Mouse (Mus musculus) urinary bladder, adult 2 months (tissue): ENCODE results near the gene Spaar. TPM values are rescaled to one million over a fixed set of nuclear protein-coding genes. Genes with fewer than 3 reads are reported as not detected.
"Not testable (repeated sequence)": the region's sequence is repeated elsewhere in the genome, so short reads cannot be mapped to it uniquely, and the experiment has no call there.

ENCODE experiments used
- DNase-seq: peaks from one replicate; pipeline ENCODE4 v3.0.0; 2022; ENCODE audit warnings: low spot score
- polyA plus RNA-seq: library from polyadenylated mRNA; depleted of rRNA; stranded (reverse); fragments of >200 nt; gene quantifications from 2 replicates; pipeline ENCODE4 v1.2.3, GENCODE M21; 2012

Spaar gene
- polyA plus RNA-seq, 1 experiment = 1.6 TPM

DNA sequence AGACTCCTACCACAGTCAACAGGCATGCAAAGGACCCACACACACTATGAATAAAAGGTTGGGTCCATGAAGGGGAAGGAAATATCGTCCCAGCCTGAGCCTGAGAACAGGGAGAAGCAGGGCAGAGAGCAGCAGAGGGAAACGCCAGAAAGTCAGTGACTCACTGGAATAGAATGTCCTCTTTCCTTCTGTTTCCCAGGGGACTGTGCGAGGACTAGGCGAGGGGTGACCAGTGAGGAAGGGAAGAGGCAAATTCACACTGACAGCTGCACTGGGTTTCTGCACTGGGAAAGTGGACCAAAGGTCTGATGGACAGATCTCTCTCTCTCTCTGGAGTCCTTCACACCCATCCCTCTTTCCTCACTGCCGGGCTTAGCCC lies 1.3 kb upstream of the Spaar start:
- no peak for DNase-seq

DNA sequence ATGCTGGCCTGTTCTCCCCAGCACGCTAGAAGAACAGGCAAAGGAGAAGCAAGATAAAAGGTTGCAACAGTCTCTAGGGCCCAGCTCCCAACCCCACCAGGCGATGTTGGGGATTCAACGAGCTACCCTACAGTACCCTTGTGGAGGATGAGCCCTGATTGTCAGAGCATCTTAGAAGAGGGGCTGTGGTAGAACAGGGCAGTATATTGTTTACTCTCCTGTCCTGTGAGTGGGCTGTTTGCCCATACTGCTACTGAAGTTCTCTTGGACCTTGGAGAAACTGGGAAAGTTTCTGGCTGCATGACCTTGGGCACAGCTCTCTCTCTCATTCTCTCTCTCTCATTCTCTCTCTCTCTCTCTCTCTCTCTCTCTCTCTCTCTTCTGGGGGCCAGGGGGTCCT lies 708 bp upstream of the Spaar start:
- DNase-seq = no peak

DNA sequence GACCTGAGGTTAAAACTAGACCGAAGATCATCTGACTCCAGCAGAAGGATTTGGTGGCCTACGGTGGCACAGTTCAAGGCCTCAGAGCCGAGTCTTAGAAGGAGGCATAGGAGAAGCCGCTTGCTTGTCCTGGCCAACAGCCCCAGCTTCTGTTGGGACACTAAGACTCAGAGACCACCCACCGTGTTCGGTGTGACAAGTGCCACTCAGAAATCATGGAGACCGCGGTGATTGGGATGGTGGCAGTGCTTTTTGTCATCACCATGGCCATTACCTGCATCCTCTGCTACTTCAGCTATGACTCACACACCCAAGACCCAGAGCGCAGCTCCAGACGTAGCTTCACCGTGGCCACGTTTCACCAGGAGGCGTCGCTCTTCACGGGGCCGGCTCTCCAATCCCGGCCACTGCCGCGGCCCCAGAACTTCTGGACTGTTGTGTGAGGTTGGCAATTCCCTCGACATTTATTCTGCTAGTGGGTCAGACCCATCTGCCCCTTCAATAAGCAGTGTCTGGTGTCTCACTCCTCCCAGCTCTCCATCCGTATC lies 990 bp downstream of the Spaar start:
- DNase-seq = no peak

DNA sequence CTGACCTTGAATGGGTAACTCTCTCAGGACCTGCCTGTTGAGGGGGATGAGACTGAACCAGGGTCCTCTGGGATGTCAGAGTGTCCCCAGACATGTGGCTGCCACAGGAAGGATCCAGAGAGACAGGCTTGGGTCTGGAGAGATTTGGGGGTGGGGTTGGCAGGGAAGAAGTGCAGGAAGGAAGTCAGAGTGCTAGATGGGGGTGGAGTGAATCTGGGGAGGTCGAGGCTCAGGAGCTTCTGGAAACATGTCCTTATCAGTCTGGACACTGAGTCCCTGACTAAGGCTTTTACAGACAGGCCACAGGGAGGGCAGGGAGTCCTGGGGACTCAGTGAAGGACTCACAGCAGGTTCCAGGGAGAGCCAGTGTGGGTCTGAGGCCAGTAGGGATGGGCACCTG lies 2.3 kb downstream of the Spaar start:
- no peak for DNase-seq

DNA sequence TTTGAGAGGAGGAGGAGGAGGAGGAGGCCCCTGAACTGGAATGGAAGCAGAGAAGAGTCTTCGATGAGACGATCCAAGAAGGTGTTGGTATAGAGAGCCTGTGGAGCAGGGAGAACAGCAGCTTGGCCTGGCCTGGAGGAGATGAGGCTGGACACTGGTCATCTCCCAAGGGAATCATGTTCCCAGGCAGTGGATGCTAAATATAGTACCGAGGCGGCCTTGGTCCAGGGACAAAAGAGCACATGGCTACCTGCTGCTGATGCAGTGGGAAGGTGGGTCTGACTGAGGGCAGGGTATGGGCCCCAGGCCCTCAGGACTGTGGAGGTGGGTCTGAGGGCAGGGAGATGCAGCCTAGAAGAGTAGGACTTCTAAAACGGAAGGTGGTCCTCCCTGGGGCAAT lies 3.4 kb downstream of the Spaar start:
- no peak for DNase-seq

DNA sequence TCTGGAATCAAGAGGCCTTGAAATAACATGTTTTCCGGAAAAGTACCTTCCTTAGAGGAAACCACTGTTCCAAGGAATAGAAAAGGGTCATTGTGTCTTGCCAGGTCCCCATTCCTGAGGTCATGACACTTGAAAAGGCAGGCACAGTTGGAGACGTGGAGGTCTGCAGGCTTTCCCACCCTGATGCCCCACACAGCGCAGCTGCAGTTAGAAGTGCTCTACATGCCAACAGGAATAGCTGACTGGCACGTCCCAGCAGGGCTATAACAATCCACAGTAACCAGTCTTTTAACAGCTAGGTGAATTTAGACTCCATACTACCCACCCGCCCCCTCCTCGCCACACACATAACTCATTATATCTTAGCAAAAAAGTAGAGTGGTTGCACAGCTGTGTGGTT lies 7.3 kb downstream of the Spaar start:
- DNase-seq = no peak

DNA sequence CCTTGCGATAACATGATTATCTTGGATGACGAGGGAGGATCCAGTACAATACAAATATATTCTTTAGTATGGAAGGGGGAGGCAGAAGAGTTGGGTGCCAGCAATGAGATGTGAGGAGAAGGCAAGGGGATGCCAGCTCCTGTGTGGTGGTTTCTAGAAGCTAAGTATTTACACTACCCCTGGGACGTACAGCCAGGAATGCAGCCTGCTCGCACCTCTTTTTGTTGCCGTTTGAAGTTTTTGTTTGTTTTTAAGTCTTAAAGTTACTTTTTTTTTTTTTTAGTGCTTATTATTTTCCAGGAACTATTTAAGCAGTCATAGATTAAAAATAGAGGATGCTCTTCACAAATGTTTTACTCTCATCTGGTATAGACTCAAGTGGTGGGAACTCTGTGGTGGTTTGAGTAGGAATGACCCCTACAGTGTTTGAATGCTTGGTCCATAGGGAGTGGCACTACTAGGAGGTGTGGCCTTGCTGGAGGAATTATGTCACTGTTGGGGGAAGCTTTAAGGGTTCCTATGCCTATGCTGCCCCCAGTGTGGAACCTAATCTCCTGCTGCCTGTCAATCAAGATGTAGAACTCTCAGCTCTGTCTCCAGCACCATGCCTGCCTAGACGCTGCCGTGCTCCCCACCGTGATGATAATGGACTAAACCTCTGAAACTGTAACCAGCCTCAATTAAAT lies 9.3 kb downstream of the Spaar start:
- DNase-seq = no peak

DNA sequence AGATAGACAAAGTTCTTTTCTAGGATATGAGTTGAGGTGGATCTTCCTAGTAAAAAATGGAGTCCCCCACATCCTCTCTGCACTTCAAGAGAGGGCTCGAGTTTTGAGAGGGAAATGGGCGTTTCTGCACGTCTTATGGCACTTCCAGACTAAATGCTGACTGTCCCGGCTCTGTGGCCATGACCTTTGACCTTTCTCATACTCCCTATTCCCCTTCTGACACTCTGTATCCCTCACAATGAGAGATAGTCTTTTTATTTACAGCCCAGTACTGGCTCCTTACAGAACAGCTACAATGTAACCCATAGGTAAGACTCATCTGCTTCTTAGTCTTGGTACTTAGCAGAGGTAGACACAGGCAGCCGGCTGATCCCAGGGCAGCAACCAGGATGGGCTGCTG lies 11.7 kb downstream of the Spaar start:
- DNase-seq = no peak

DNA sequence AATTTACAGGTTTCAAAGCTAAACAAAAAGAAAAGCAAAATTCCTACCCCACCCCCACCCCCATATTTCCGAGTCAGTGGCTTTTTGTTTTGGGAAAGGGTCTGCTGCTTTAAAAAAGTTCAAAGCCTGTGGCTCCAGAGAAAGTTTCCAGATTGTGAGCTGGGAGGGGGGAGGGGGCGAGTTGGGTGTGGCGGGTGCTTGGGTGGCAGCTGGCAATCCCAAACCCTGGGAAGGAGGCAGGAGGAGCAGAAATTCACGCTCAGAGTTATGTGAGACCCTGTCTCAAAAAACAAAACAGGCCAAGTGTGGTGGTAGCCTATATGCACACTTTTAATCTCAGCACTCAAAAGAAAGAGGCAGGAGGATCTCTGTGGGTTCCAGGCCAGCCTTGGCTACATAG lies 12.8 kb downstream of the Spaar start:
- DNase-seq = no peak

DNA sequence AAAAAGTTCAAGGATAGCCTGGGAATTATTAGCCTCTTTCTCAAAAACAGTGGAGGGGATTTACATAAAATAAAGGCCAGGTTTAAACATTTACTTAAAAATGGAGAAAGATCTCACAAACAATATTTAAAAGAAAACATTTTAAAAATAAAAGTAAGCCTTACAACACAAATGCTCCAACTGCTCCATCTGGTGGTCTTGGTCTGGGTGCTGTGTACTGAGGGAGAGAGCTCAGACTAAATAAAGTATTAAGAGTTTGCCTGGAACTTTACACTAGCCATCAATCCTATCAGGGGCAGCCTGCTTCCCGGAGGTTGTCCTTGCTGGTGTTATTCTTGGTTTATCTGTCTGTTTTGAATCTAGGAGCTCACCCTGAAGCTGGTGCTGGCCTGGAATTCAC lies 13.3 kb downstream of the Spaar start:
- no peak for DNase-seq

DNA sequence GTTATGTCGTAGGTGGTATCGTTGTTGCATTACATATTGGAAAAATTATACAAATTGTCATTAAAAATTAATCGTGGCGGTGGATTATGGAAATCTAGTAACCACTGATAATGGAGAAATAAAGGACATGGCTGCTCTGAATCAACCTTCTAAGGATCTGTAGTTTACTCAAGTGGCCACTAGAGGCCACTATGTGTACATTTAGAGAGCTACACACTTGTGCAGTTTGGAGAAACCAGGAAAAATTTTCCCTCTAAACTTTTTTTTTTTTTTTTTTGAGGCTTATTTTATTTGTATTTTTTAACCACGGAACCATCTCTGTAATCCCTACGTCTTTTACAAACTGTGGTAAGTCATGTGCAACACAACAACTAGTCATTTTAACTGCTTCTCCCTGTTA lies 15.4 kb downstream of the Spaar start:
- DNase-seq = no peak

DNA sequence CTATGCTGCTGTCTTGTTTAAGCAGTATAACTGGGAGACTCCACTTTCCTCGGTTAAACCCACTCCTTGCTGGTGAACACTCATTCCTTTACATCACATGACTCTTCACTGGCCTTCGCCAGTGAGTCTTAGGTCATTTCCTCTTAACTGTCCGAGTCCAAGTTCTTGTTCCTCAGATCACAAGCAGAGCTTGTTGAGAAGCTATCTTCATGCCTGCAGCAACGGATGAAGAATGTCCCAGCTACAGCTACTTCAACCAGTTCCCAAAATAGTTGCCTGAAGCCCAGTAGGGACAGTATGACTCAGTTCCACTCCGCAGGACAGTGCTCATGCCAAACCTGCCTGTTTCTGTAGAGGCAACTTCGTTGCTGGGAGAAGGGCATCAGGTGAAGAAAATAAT lies 27.4 kb downstream of the Spaar start:
- no peak for DNase-seq

DNA sequence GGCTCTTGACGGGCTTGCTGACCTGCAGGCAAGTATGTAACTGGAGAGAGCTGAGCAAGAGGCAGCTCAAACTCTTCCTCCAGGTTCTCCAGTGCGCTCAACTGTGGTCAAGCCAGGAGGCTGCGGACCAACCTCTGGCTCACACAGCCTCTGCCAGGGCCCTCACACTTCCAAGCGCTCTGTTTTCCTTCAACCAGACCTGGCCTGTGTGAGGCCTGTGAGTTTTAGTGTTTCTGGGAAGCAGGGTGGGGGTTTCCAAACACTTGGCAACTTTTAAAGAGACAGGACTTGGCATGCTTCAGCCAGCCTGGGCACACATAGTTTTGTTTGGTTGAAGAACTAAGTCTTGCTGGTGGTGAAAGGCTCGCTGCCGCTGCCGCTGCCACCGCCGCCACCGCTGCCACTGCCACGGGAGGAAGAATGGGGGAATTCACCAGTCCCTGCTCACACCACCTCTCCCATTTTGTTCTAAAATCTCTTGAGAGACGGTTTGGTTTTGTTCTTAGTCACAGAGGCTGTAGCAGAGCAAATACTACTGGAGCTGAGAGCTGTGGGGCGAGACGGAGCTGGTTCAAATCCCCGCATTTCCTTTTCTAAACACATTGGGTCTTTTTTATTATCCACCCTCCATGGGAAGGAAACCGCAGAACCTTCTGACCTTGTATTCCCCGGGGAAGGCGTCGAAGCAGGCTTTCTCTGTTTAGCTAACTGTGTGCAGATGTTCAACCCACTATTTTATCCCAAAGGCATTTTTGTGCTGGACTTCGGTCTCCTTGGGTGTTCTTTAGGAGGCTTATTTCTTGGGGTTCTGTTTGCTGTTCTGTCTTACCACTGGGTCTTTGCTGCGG lies 30.0 kb downstream of the Spaar start:
- no peak for DNase-seq

DNA sequence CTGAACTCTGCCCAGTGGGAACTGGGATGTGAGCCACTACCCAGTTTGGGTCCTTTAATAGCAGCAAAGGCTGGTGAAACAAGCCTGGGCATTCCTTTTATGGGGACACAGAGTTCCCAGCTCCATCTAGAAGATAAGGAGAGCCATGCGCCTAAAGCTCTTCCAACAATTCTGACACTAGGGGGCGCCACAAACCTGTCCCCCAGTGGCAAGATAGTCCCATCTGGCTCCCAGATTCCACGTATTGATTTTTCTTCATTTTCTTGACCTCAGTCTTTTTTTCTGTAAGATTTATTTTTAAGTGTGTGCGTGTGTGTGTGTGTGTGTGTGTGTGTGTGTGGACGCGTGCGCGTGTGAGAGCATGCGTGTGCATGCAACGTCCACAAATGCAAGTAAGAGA lies 30.6 kb downstream of the Spaar start:
- no peak for DNase-seq

DNA sequence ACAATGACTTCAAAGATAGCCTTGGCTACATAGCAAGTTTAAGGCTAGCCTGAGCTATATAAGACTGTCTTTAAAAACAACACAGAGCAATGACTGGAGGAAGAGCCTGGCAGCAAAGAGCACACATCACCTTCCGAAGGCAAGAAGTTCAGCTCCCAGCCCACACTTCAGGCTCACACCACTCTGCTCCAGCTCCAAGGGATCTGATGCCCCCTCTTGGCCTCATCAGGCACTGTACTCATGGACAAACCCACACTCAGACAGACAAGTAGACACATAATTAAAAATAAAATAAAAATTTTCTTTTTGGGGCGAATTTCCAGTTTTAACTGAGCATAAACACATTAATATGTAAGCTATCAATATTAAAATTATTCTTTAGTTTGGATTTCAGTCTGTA lies 31.5 kb downstream of the Spaar start:
- no peak for DNase-seq

DNA sequence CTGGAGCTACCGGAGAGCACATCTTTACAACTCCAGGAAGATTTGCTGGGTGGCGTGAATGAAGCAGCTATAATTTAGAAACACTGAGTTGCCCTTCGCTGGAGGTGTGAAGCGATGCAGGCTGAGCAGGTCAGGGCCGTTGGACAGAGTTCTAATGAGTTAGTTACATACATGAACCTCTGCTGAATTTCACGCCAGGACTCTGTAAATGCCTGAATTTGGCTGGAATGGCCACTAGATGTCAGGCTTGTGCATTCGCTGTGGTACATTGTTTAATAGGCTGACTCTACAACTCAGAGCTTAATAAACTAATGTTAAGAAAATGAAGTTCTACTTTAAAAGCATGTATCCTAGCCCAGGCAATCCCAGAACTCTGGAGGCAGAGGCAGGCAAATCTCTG lies 33.6 kb downstream of the Spaar start:
- DNase-seq = peak; percentile 27

DNA sequence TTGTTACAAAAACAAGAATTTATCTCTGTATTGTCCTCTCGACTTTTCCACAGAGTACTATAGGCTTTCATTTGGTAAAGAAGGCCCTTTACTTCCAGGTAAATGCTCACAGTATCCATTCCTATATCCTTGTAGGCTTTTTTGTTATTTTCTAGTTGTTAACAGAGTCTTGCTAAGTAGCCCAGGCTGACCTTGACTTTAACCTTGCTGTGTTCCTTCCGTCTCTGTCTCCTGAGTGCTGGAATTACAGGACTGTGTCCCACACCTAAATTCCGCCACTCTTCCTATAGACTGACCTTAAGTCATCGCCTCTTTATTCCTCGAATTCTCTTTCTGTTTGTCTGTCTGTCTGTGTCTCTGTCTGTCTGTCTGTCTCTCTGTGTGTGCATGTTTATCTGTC lies 38.5 kb downstream of the Spaar start:
- DNase-seq = no peak

DNA sequence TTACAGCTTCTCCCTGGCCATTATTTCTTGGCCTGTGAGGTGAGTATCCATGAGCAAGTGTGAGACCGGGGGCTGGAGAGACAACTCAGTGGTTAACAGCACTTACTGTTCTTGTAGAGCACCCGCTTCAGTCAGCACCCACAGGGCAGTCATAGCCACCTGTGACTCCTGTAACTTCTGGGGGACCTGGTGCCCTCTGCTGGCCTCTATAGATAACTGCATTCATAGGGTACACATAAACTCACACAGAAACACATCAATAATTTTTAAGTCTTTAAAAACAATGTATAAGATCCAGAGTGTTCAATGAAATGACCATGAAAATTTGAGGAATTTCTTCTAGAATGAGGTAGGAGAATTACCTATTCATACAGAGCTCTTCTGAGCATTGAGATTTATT lies 39.5 kb downstream of the Spaar start:
- DNase-seq = no peak

DNA sequence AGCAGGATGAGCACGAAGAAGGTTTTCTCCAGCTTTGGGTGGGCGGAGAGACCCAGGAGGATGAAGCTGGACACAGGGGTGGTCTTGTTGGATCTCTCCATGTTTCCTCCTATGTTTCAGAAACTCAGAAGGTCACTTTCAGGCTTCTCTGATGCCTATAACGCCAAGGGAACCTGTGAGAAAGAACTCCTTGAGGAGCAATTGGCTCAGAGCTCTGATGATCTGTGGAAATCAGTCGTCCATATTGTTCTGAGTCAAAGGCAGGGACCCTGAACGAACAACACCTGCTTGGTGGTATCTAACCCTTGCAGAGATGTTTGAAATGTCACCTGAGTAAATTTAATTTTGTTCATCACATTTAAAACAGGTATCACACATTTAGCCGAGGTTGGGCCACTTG lies 41.1 kb downstream of the Spaar start, which contains the start of gene Olfr159:
Gene Olfr159 (minus strand): TSS at position 101 of the 400 bp plus-strand sequence.
- no peak for DNase-seq

DNA sequence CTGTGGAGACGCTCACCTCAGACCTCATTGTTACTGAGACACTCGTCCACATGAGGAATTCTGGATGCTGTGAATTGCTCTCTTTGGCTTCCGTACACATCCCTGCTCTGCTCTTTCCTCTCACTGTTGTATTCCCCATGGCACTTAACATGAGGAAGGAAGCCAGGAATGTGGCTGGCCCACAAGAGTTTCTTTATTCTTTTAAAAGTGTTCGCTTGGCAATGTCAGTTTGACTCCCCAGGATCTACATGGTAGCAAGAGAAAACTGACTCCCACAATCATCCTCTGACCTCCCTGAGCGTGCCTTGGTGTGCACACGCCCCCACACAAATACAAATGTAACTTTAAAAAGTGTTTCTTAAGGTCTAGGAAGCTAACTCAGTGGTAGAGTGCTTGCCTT lies 41.8 kb downstream of the Spaar start:
- no peak for DNase-seq

DNA sequence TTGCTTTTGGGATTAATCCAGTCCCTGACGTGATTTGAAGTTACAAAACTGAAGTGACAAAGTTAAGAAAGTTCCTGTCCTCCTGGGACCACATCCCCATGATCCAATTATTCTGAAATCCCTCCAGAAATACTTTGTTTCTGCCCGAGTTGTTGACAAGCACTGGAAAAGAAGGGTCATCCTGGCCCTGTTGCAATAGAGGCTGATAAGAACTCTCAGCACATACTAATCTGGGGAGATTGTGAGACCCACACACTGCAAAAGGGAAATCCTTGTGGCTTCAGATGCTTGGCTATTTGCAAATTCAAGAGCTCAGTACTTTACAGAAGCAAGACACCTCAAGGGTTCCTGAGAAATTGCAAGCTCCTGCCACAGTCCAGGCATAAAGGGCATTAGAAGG lies 42.5 kb downstream of the Spaar start:
- DNase-seq = no peak

DNA sequence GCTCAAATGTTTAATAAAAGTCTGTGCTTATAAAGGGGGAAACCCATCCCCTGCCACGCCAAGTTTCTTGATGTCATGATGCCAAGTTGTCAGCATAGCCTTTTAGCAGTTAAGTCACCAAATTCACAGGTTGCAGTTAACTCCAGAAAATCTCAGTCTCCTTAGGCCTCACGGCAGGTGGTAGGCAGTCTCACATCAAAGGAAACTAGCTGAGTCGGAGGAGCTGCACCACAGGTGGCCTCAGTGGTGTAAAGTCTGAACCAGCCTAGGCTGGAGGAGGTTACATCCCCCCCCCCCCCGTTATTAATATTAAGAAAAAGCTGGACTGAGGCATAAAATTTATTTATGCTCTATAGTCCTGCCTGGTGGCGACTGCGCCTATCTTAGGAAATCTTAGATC lies 65.5 kb downstream of the Spaar start:
- DNase-seq = no peak

DNA sequence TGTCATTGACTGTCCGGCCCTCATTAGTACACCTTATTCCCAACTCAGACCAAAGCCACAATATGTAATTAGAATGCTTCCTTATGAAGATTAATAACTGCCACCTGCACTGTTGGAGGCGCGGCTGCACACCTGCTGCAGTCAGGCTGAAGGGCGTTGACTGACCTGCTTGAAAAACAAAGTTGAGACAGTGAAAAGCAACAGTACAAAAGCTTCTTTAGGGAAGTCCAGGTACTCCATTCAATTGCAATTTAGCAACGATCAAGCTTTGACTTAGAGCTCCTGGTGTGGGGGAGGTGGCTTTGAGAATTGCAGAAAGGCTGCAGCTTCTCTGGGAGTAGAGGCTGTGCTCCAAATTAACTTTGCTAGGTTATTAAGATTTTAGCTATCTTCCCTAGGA lies 66.0 kb downstream of the Spaar start:
- DNase-seq = not testable (repeated sequence)
